Mouse (Mus musculus) liver, postnatal 0 days (tissue): Measurements from ENCODE around the gene Popdc2. TPM values are rescaled to one million over a fixed set of nuclear protein-coding genes. Genes with fewer than 3 reads are reported as not detected.

ENCODE experiments used
- ATAC-seq: fragments of 200-750 bp; cut with Nextera tagmentation; 2 replicates; pipeline ENCODE4 v1.8.0; 2017; ENCODE audit warnings: mild to moderate bottlenecking, moderate library complexity
- DNase-seq: peaks from one replicate; pipeline ENCODE4 v3.0.0-alpha.2; 2016
- H3K27ac ChIP-seq: fragments of 300-500 bp; sonication (generic); 2 replicates; pipeline ENCODE4 v1.5.1; 2014; ENCODE audit warnings: antibody characterized with exemption, moderate library complexity, mild to moderate bottlenecking, low read depth
- H3K27me3 ChIP-seq: fragments of 300-500 bp; sonication (generic); 2 replicates; pipeline ENCODE4 v1.6.1; 2014; ENCODE audit warnings: low read length, control low read depth, mixed read lengths; ENCODE audit not compliant: insufficient read depth
- H3K36me3 ChIP-seq: fragments of 300-500 bp; sonication (generic); replicated peaks from 2 replicates; pipeline ENCODE4 v1.6.1; 2014; ENCODE audit warnings: mild to moderate bottlenecking, control low read depth, low read length, moderate library complexity, mixed read lengths; ENCODE audit not compliant: insufficient read depth
- H3K4me1 ChIP-seq: fragments of 300-500 bp; sonication (generic); 2 replicates; pipeline ENCODE4 v1.6.1; 2014; ENCODE audit warnings: antibody characterized with exemption, mild to moderate bottlenecking, control low read depth; ENCODE audit not compliant: insufficient read depth
- H3K4me2 ChIP-seq: fragments of 300-500 bp; sonication (generic); 2 replicates; pipeline ENCODE4 v1.6.1; 2014; ENCODE audit warnings: low read depth, mild to moderate bottlenecking, low read length, moderate library complexity, mixed read lengths
- H3K4me3 ChIP-seq: fragments of 300-500 bp; sonication (generic); 2 replicates; pipeline ENCODE4 v1.5.1; 2014; ENCODE audit warnings: low read depth, low read length
- H3K9ac ChIP-seq: fragments of 300-500 bp; sonication (generic); replicated peaks from 2 replicates; pipeline ENCODE4 v1.6.1; 2014; ENCODE audit warnings: mild to moderate bottlenecking, moderate library complexity
- H3K9me3 ChIP-seq: fragments of 300-500 bp; sonication (generic); 2 replicates; pipeline ENCODE4 v1.6.1; 2016; ENCODE audit warnings: mild to moderate bottlenecking, control low read depth, low read length, mixed read lengths
- CTCF ChIP-seq: sonication (generic); IDR thresholded peaks from 2 replicates; pipeline ENCODE4 v1.5.1; 2016; ENCODE audit warnings: antibody characterized with exemption, low read depth
- EP300 ChIP-seq: IDR thresholded peaks from 2 replicates; pipeline ENCODE4 v1.6.1; 2016; ENCODE audit warnings: antibody characterized with exemption, low read depth, mild to moderate bottlenecking
- WGBS: fragments of 180-500 bp; shearing (Covaris S2); extraction: QIAGEN DNeasy Blood & Tissue Kit; methylation state at CpG from one replicate; pipeline ENCODE4 v1.1.7; 2014; ENCODE audit not compliant: insufficient replicate concordance; 5-methylcytosine and 5-hydroxymethylcytosine counted together
- polyA plus RNA-seq: library from polyadenylated mRNA; unstranded; fragments of >200 nt; fragmentation: Nextera tagmentation; extraction: Ambion mirVana; gene quantifications from 2 replicates; pipeline ENCODE4 v1.2.1, GENCODE M21; 2015

Gene Popdc2
- polyA plus RNA-seq, 1 experiment from 2014 or later, result 12.6 TPM

DNA sequence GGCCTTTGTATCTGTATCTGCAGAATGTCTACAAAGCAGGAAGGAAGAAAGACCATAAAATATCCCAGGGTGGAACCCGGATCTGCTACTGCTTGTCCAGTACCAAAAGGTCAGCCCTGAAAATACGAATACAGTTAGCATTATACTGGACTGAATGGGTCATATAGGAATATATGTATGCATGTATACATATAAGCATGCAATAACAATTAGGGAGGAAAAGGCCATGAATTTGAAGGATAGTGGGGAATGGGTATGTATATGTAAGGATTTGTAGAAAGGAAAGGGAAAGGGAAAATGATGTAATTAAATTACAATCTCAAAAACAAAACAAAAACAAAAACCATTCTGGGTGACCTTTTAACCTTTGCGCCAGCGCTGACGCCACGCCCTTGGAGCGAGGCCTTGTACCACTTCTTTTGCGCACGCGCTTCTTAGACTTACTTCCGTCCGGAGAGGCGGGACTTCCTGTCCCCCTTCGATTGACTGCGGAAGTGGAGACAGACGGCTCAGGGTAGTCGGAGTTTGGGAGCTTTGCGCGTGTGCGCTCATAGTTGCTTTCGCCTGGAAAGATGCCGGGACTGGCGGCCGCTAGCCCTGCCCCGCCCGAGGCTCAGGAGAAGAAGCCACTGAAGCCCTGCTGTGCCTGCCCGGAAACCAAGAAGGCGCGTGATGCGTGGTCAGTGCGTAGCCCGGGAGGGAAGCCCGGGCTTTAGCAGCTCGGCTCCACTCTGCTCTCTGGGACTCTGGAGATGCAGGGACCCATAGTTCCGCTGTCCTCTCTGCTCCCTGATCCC lies 15.3 kb upstream of the Popdc2 start, which contains the start of the genes Cox17 and Gm21987:
Cox17 (plus strand) TSS at position 463 of the 797 bp plus-strand sequence.
Gm21987 (plus strand) TSS at position 512 of the 797 bp plus-strand sequence.
- TF ChIP-seq EP300, result peak; percentile 72; the same call in 1 of the 2 replicates
- TF ChIP-seq CTCF, result no peak

DNA sequence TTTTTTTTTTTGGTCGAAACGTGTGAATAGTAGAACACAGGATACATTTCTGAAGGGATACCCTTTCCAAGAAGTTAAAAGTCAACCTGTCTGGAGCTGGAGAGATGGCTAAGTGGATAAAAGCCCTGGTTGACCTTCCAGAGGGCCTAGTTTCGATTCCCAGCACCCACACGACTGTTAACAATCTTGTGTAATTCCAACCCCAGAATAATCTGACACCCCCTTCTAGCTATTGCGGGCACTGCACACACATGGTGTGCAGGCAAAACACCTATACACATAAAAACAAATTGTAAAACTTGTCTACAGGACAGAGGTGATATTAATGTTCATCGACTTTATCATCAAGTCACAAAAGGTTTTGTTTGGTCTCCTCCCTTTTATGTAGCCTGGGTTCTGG lies 14.4 kb upstream of the Popdc2 start:
- TF ChIP-seq CTCF, result no peak
- no peak for TF ChIP-seq EP300
- Histone ChIP-seq H3K9me3 (no peaks in the 10 kb centered on the region), H3K27ac (peak overlapping the region; percentile 91), H3K4me1 (peaks cover 14% of the 10 kb centered on the region), H3K27me3 (no peaks in the 10 kb centered on the region), H3K4me2 (peak overlapping the region; percentile 70), H3K4me3 (peak overlapping the region; percentile 76), H3K9ac (peak overlapping the region; percentile 90; the same call in 1 of the 2 replicates), H3K36me3 (peaks cover 33% of the 10 kb centered on the region)
- ATAC-seq, result no peak
- 42% methylated on average over 6 of the region's 6 CpGs for WGBS
- DNase-seq, result peak; percentile 13

More for the DNA sequence above, 15.3 kb upstream of the Popdc2 start, which contains the start of the genes Cox17 and Gm21987:
- H3K9me3 ChIP-seq, result no peaks in the 10 kb centered on the region
- peaks cover 14% of the 10 kb centered on the region for H3K4me1 ChIP-seq
- no peaks in the 10 kb centered on the region for H3K27me3 ChIP-seq
- peak within 1 kb of the TSS; percentile 76 for H3K4me3 ChIP-seq
- peaks cover 26% of the 10 kb centered on the region for H3K36me3 ChIP-seq
- peak within 1 kb of the TSS; percentile 70 for H3K4me2 ChIP-seq
- peak within 1 kb of the TSS; percentile 90 for H3K9ac ChIP-seq
- DNase-seq (peak; percentile 93), ATAC-seq (peak; percentile 99)
- 2% methylated on average over 35 of the region's 35 CpGs for WGBS
- H3K27ac ChIP-seq, result peak within 1 kb of the TSS; percentile 91

GRCm38 (mm10) chr16:38348217-38348761 lies 13.7 kb upstream of the Popdc2 start:
- peak overlapping the region; percentile 76 for H3K4me3 ChIP-seq
- 61% methylated on average over 9 of the region's 9 CpGs for WGBS
- peaks cover 14% of the 10 kb centered on the region for H3K4me1 ChIP-seq
- peak overlapping the region; percentile 53 for H3K9ac ChIP-seq
- H3K36me3 ChIP-seq, result peaks cover 37% of the 10 kb centered on the region
- TF ChIP-seq CTCF (no peak), EP300 (no peak)
- DNase-seq (peak; percentile 11), ATAC-seq (no peak)
- peak overlapping the region; percentile 70 for H3K4me2 ChIP-seq
- H3K9me3 ChIP-seq, result no peaks in the 10 kb centered on the region
- H3K27me3 ChIP-seq, result no peaks in the 10 kb centered on the region
- 0 out of 2 replicates have a peak overlapping the region, but pooled peaks have one; percentile 18 for H3K27ac ChIP-seq

DNA sequence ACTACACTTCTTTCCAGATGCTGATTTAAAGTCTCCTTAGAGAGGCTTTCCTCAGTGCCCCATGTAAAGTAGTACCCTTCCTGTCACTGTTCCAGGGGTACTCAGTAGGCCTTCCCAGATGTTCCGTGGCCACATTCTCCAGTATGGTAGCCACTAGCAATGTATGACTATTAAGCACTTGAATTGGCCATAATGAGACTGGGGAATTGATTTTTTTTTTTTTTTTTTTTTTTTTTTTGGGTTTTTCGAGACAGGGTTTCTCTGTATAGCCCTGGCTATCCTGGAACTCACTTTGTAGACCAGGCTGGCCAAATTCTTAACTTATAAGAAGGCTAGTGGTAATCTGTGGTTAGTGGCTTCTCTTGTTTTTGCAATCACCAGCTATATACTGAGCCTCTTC lies 12.1 kb upstream of the Popdc2 start:
- Histone ChIP-seq H3K9me3 (no peaks in the 10 kb centered on the region), H3K36me3 (peaks cover 37% of the 10 kb centered on the region), H3K27ac (no peak overlapping the region), H3K4me2 (peak overlapping the region; percentile 44), H3K4me3 (no peak overlapping the region), H3K27me3 (no peaks in the 10 kb centered on the region), H3K9ac (no peak overlapping the region), H3K4me1 (peaks cover 14% of the 10 kb centered on the region)
- TF ChIP-seq EP300 (no peak), CTCF (no peak)
- ATAC-seq (no peak), DNase-seq (peak; percentile 6)
- WGBS, result 67% methylated on average over 2 of the region's 2 CpGs

DNA sequence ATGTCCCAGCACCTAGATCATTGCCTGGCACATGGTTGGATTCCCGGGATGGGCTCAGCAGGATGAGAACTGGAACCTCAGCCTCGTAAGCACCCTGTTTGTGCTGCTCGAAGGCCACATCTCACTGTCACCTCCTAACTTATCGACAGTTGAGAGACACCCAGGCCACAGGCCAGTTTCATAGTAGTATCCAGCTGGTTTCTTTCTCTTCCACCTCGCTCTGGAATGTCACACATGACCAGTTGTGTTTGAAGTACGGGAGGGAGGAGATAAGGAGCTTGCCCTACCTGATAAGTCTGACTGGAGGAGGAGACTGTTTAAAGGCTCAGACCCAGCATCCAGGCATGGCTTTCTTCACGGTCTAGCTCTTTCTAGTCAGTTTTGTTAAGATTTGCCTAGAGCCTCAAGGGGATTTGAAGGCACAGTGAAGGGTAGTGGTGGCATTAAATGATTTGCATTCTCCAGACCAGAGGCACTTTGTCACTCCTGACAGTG lies 11.6 kb upstream of the Popdc2 start:
- Histone ChIP-seq H3K4me1 (peaks cover 14% of the 10 kb centered on the region), H3K36me3 (peaks cover 37% of the 10 kb centered on the region), H3K27ac (no peak overlapping the region), H3K9me3 (no peaks in the 10 kb centered on the region), H3K4me2 (peak overlapping the region; percentile 44), H3K4me3 (no peak overlapping the region), H3K9ac (0 out of 2 replicates have a peak overlapping the region, but pooled peaks have one; percentile 2), H3K27me3 (no peaks in the 10 kb centered on the region)
- 36% methylated on average over 7 of the region's 7 CpGs for WGBS
- DNase-seq (peak; percentile 10), ATAC-seq (no peak)
- TF ChIP-seq EP300 (peak; percentile 80; the same call in 1 of the 2 replicates), CTCF (no peak)

GRCm38 (mm10) chr16:38350939-38351338 lies 11.1 kb upstream of the Popdc2 start:
- peaks cover 14% of the 10 kb centered on the region for H3K4me1 ChIP-seq
- no peak for ATAC-seq

More at GRCm38 (mm10) chr16:38350939-38351338, 11.1 kb upstream of the Popdc2 start:
- 67% methylated on average over 6 of the region's 6 CpGs for WGBS
- Histone ChIP-seq H3K9ac (no peak overlapping the region), H3K9me3 (no peaks in the 10 kb centered on the region), H3K27ac (no peak overlapping the region), H3K4me2 (0 out of 2 replicates have a peak overlapping the region, but pooled peaks have one; percentile 44), H3K4me3 (no peak overlapping the region), H3K27me3 (no peaks in the 10 kb centered on the region), H3K36me3 (peaks cover 39% of the 10 kb centered on the region)
- TF ChIP-seq CTCF, result no peak
- no peak for TF ChIP-seq EP300
- peak; percentile 9 for DNase-seq
